Mouse (Mus musculus) kidney, postnatal 25 days (tissue): ENCODE data around the gene Capza1.
A peak's percentile ranks its signal among the peaks of the same experiment; 100 is the strongest.

ENCODE experiments used
- DNase-seq, 2 experiments: peaks; one replicate each; pipeline ENCODE4 v3.0.0; 2021; ENCODE audit warnings: mixed read lengths in 2 of 2

The Capza1 gene

DNA sequence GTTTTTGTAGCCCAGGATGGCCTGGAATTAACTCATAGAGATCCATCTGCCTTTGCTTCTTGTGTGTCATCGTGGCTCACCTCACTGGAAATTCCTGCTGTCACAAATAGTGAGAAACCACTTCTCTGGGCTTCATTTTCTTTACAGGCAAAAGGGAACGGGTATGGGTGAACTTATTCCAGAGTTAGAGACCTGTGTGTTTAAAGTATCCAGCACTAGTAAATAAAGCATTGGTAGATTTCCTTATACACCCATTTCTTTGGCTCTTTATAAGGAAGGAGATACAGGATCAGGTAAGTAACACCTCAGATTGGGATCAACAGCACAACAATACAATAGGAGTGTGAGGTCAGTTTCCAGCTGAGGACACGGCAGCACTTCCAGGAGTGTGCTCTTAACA, 76.2 kb downstream of the Capza1 start, which contains the start of gene Rhoc:
TSS of gene Rhoc (plus strand) at position 301 of the 400 bp plus-strand sequence.
- no peak for DNase-seq

- no peak for DNase-seq
Measured at GRCm38 (mm10) chr3:104785284-104785683, 79.0 kb downstream of the Capza1 start.

DNA sequence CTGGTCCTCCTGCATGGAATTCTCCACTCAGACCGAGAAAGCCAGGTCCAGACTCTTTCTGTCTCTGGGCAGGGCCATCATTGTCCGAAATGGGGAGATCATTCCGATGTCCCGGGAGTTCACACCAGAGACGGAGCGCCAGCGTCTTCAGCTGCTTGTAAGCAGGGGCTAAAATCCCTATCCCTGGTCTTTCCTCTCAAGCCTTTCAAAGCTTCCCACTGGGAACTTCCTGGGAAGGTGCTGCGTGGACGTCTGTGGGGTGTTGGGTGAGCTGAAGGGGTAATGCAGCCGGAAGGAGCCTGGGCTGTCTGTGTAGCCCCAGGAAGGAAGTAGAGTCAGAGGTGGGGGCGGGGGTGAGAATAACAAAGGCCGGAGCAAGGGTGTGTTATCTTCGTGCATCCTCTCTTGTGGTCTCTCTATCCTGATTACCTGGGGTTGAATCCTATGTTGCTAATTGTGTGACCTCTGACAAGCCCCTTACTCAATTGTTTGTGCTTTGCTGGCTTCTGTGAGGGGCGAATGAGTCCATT, 80.3 kb downstream of the Capza1 start:
- DNase-seq, result peak in 1 of 2 experiments; percentile 9

DNA sequence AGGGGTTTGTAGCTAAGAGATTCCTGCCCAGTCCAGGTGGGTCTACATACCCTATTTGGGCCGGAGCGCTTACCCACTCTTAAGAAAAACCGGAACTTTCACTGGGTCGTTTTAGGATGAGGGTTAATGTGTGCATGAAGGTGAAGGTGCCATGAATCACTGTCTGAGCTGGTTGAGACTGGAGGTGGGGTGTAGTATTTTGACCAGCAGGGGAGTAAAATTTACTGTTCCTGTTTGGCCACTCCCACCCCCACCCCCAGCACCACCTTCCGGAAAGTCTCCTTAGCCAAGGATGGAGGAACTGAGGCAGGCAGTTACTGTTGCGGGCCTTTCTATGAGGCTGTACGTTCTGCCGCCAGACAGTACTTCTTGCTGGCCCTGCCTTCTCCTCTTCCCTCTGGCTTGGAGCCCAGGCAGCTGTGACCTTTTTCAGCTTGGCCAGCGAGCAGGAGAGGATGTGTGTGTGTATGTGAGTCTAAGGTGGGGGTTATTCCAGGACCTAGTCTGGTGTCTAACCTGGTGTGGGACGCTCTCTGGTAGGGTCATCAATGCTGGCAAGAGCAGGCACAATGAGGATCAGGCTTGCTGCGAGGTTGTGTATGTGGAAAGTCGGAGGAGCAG, 82.1 kb downstream of the Capza1 start:
- DNase-seq, result peak; percentile 80 to 88

- DNase-seq, result peak; percentile 40 to 74
Measured at GRCm38 (mm10) chr3:104781471-104781903, 82.8 kb downstream of the Capza1 start, which contains the start of gene Fam19a3. Fam19a3 (minus strand) TSS chr3:104781840.

DNA sequence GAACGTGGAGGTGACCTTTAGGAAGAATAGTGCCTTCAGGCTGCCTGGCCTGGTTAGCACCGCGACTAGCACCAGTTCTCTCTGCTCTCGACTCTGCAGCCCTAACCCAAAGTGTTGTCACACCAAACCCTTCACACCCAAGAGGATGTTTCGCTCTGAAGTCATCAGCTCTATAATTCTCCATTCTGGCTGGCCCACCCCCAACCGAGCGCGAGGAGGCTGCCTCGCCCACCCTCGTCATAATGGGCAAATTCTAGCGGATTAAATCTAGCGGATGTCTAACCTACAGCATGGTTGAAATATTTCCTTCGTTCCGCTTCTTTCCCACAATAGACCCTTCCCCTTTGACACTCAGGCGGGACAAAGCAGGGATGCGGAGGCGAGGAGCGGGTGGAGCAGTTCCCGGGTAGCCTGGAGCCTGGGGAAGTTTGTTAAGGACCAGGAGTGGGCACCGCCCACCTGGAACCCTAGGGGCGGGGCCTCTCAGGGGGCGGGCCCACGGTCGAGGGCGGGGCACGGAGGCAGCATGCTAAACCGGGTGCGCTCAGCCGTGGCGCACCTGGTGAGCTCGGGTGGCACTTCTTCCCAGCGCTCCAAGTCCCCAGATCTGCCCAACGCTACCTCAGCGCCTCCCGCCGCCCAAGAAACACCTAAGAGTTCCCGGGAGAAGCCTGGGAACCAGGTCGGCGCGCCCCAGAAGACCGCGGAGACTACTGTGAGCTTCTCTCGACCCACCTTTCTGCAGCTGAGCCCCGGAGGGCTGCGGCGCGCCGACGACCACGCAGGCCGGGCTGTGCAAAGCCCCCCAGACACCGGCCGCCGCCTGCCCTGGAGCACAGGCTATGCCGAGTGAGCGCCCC, 83.5 kb downstream of the Capza1 start, which contains the start of gene Ppm1j:
TSS of gene Ppm1j (plus strand) at position 496 of the 860 bp plus-strand sequence.
- DNase-seq, result peak; percentile 81 to 87

DNA sequence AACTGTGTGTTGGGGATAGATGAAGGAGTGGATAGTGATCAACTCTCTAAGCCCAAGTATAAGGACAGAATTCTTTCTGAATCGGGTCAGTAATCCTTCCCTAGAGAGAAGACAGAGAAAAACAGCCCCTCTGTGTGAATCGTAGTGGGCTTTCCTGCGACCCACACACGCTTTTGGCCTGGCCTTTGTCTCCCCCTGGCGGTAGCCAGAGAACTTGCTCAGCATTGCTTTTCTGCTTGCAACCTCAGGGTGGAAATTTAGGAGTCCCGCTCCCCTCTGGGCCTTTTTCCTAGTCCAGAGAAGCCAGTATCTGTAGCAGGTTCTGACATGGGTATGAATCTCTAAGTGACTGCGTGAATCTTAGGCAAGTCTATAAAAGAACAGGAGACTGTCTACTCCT, 84.4 kb downstream of the Capza1 start:
- peak in 1 of 2 experiments; percentile 36 for DNase-seq

DNA sequence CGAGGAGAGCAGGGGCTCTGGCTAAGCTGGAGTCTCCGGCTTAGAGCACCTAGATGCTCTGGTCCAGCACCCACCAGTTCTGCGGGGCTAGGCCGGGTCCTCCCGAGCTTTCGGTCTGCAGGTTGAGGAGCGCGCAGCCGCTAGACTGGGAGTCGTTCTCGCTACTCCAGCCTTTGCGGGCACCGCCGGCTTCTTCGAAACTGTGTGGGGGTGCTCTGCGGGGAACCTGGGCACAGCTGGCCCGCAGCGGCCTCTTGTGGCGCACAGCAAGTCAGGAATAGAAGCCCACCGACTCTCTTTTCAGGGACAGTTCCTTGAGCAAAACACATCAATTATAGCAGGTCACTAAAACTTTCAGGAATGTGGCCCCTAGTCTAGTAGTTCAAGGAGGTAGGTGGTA, 87.0 kb downstream of the Capza1 start:
- DNase-seq, result peak in 1 of 2 experiments; percentile 19

DNA sequence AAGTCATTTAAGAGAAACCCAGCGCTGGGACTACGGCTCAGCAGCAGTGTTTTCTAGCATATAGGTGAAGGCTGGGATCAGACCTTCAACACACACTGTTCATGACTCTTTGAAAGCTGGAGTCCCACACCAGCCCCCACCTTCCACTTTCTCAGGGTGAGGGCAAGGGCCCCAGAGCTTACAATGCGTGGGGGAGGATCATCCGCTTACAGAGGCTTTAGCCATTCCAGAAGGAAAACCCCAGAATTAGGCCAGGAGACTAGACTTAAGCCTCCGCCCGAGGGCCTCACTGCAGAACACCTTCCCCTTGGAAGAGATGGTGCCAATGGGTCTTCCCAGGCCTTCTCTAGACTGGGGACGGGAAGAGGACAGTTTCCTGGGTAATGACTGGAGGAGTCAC, 91.0 kb downstream of the Capza1 start:
- DNase-seq, result no peak
